Mouse (Mus musculus): ENCODE data around the gene Gtf2h5. TPM values are rescaled to one million over a fixed set of nuclear protein-coding genes. Genes with fewer than 3 reads are reported as not detected.

The Gtf2h5 gene
- 220 TPM in 2 replicates for polyA plus RNA-seq (2015; fragmentation: Nextera tagmentation; extraction: Ambion mirVana)

- peak; percentile 95 for ATAC-seq (ENCODE audit: low FRiP score)
- Histone ChIP-seq H3K27ac (replicated peaks) (peak within 1 kb of the TSS; percentile 91), H3K36me3 (peaks cover 17% of the 10 kb centered on the region), H3K27me3 (replicated peaks) (no peaks in the 10 kb centered on the region), H3K4me3 (replicated peaks) (peak within 1 kb of the TSS; percentile 93), H3K9ac (replicated peaks) (peak within 1 kb of the TSS; percentile 88), H3K4me1 (peaks cover 31% of the 10 kb centered on the region), H3K4me2 (peak within 1 kb of the TSS; percentile 71), H3K9me3 (replicated peaks) (no peaks in the 10 kb centered on the region)
- under 1% methylated on average over 69 of the region's 70 CpGs for WGBS
These were observed at the start of gene Gtf2h5, which contains the start of gene Serac1 for GRCm38 (mm10) chr17:6079287-6080122. Gene Gtf2h5 (plus strand): TSS chr17:6079786. Gene Serac1 (minus strand): TSS chr17:6079741.

GRCm38 (mm10) chr17:6035661-6036060 is 43.9 kb upstream of the Gtf2h5 start:
- H3K4me2 ChIP-seq = no peak overlapping the region
- no peaks in the 10 kb centered on the region for H3K36me3 ChIP-seq
- H3K9ac ChIP-seq (replicated peaks) = no peak overlapping the region
- H3K4me1 ChIP-seq = no peaks in the 10 kb centered on the region
- no peaks in the 10 kb centered on the region for H3K27me3 ChIP-seq (replicated peaks)
- WGBS = 52% methylated on average over 8 of the region's 8 CpGs
- H3K4me3 ChIP-seq (replicated peaks) = no peak overlapping the region
- no peak overlapping the region for H3K27ac ChIP-seq (replicated peaks)
- H3K9me3 ChIP-seq (replicated peaks) = no peaks in the 10 kb centered on the region
- ATAC-seq (ENCODE audit: low FRiP score) = no peak

GRCm38 (mm10) chr17:6036458-6036857 is 43.1 kb upstream of the Gtf2h5 start:
- no peaks in the 10 kb centered on the region for H3K36me3 ChIP-seq
- H3K4me3 ChIP-seq (replicated peaks) = no peak overlapping the region
- no peaks in the 10 kb centered on the region for H3K27me3 ChIP-seq (replicated peaks)
- ATAC-seq (ENCODE audit: low FRiP score) = no peak
- H3K9ac ChIP-seq (replicated peaks) = no peak overlapping the region
- H3K4me1 ChIP-seq = no peaks in the 10 kb centered on the region
- H3K4me2 ChIP-seq = no peak overlapping the region
- H3K27ac ChIP-seq (replicated peaks) = no peak overlapping the region
- no peaks in the 10 kb centered on the region for H3K9me3 ChIP-seq (replicated peaks)
- WGBS = 88% methylated on average over 8 of the region's 8 CpGs

- H3K9ac ChIP-seq (replicated peaks) = no peak overlapping the region
- ATAC-seq (ENCODE audit: low FRiP score) = no peak
- H3K36me3 ChIP-seq = peaks cover 2% of the 10 kb centered on the region; the same call in 1 of the 2 replicates
- H3K9me3 ChIP-seq (replicated peaks) = no peaks in the 10 kb centered on the region
- no peaks in the 10 kb centered on the region for H3K27me3 ChIP-seq (replicated peaks)
- no peaks in the 10 kb centered on the region for H3K4me1 ChIP-seq
- no peak overlapping the region for H3K4me3 ChIP-seq (replicated peaks)
- WGBS = 89% methylated on average over 11 of the region's 11 CpGs
- no peak overlapping the region for H3K27ac ChIP-seq (replicated peaks)
- no peak overlapping the region for H3K4me2 ChIP-seq
These were observed 42.7 kb upstream of the Gtf2h5 start for GRCm38 (mm10) chr17:6036872-6037271.

GRCm38 (mm10) chr17:6037507-6037906 is 42.1 kb upstream of the Gtf2h5 start:
- no peak for ATAC-seq (ENCODE audit: low FRiP score)
- Histone ChIP-seq H3K27me3 (replicated peaks) (no peaks in the 10 kb centered on the region), H3K9ac (replicated peaks) (no peak overlapping the region), H3K9me3 (replicated peaks) (no peaks in the 10 kb centered on the region), H3K4me1 (no peaks in the 10 kb centered on the region), H3K4me3 (replicated peaks) (no peak overlapping the region), H3K36me3 (peaks cover 8% of the 10 kb centered on the region; the same call in 1 of the 2 replicates), H3K27ac (replicated peaks) (no peak overlapping the region), H3K4me2 (no peak overlapping the region)
- WGBS = 91% methylated on average over 10 of the region's 10 CpGs

GRCm38 (mm10) chr17:6052801-6053200 is 26.8 kb upstream of the Gtf2h5 start:
- Histone ChIP-seq H3K27me3 (replicated peaks) (no peaks in the 10 kb centered on the region), H3K9me3 (replicated peaks) (no peaks in the 10 kb centered on the region), H3K4me2 (no peak overlapping the region), H3K36me3 (peaks cover 50% of the 10 kb centered on the region), H3K9ac (replicated peaks) (no peak overlapping the region), H3K27ac (replicated peaks) (no peak overlapping the region), H3K4me3 (replicated peaks) (no peak overlapping the region), H3K4me1 (no peaks in the 10 kb centered on the region)
- WGBS = 46% methylated on average over 4 of the region's 4 CpGs
- no peak for ATAC-seq (ENCODE audit: low FRiP score)

GRCm38 (mm10) chr17:6054934-6055355 is 24.6 kb upstream of the Gtf2h5 start:
- no peak for ATAC-seq (ENCODE audit: low FRiP score)
- Histone ChIP-seq H3K4me3 (replicated peaks) (no peak overlapping the region), H3K9ac (replicated peaks) (no peak overlapping the region), H3K9me3 (replicated peaks) (no peaks in the 10 kb centered on the region), H3K27me3 (replicated peaks) (no peaks in the 10 kb centered on the region), H3K4me2 (no peak overlapping the region), H3K4me1 (no peaks in the 10 kb centered on the region), H3K36me3 (peaks cover 39% of the 10 kb centered on the region), H3K27ac (replicated peaks) (no peak overlapping the region)
- 29% methylated on average over 5 of the region's 5 CpGs for WGBS

- H3K4me1 ChIP-seq = no peaks in the 10 kb centered on the region
- no peaks in the 10 kb centered on the region for H3K27me3 ChIP-seq (replicated peaks)
- ATAC-seq (ENCODE audit: low FRiP score) = no peak
- H3K4me2 ChIP-seq = no peak overlapping the region
- H3K4me3 ChIP-seq (replicated peaks) = no peak overlapping the region
- H3K9me3 ChIP-seq (replicated peaks) = no peaks in the 10 kb centered on the region
- no peak overlapping the region for H3K9ac ChIP-seq (replicated peaks)
- peaks cover 64% of the 10 kb centered on the region for H3K36me3 ChIP-seq
- WGBS = 88% methylated on average over 8 of the region's 8 CpGs
- no peak overlapping the region for H3K27ac ChIP-seq (replicated peaks)
These were observed 16.8 kb upstream of the Gtf2h5 start for GRCm38 (mm10) chr17:6062793-6063192.

- no peaks in the 10 kb centered on the region for H3K9me3 ChIP-seq (replicated peaks)
- no peak overlapping the region for H3K9ac ChIP-seq (replicated peaks)
- H3K36me3 ChIP-seq = peaks cover 64% of the 10 kb centered on the region
- H3K4me1 ChIP-seq = no peaks in the 10 kb centered on the region
- H3K27ac ChIP-seq (replicated peaks) = no peak overlapping the region
- 94% methylated on average over 5 of the region's 5 CpGs for WGBS
- no peak overlapping the region for H3K4me2 ChIP-seq
- no peaks in the 10 kb centered on the region for H3K27me3 ChIP-seq (replicated peaks)
- ATAC-seq (ENCODE audit: low FRiP score) = no peak
- H3K4me3 ChIP-seq (replicated peaks) = no peak overlapping the region
These were observed 16.1 kb upstream of the Gtf2h5 start for GRCm38 (mm10) chr17:6063532-6063931.

- H3K27me3 ChIP-seq (replicated peaks) = no peaks in the 10 kb centered on the region
- no peak overlapping the region for H3K4me2 ChIP-seq
- H3K9ac ChIP-seq (replicated peaks) = no peak overlapping the region
- H3K27ac ChIP-seq (replicated peaks) = no peak overlapping the region
- no peaks in the 10 kb centered on the region for H3K9me3 ChIP-seq (replicated peaks)
- 87% methylated on average over 2 of the region's 2 CpGs for WGBS
- no peaks in the 10 kb centered on the region for H3K4me1 ChIP-seq
- no peak for ATAC-seq (ENCODE audit: low FRiP score)
- peaks cover 80% of the 10 kb centered on the region for H3K36me3 ChIP-seq
- no peak overlapping the region for H3K4me3 ChIP-seq (replicated peaks)
These were observed 13.6 kb upstream of the Gtf2h5 start for GRCm38 (mm10) chr17:6066021-6066420.

- peaks cover 85% of the 10 kb centered on the region for H3K36me3 ChIP-seq
- 95% methylated on average over 7 of the region's 7 CpGs for WGBS
These were observed 12.0 kb upstream of the Gtf2h5 start for GRCm38 (mm10) chr17:6067613-6068012.

GRCm38 (mm10) chr17:6069866-6070265 is 9.7 kb upstream of the Gtf2h5 start:
- H3K9ac ChIP-seq (replicated peaks) = no peak overlapping the region
- peaks cover 77% of the 10 kb centered on the region for H3K36me3 ChIP-seq
- no peak overlapping the region for H3K4me3 ChIP-seq (replicated peaks)
- no peak overlapping the region for H3K27ac ChIP-seq (replicated peaks)
- H3K4me1 ChIP-seq = no peaks in the 10 kb centered on the region
- no peaks in the 10 kb centered on the region for H3K27me3 ChIP-seq (replicated peaks)
- 93% methylated on average over 6 of the region's 6 CpGs for WGBS
- H3K4me2 ChIP-seq = no peak overlapping the region
- H3K9me3 ChIP-seq (replicated peaks) = no peaks in the 10 kb centered on the region
- ATAC-seq (ENCODE audit: low FRiP score) = no peak

More at GRCm38 (mm10) chr17:6067613-6068012, 12.0 kb upstream of the Gtf2h5 start:
- Histone ChIP-seq H3K9ac (replicated peaks) (no peak overlapping the region), H3K9me3 (replicated peaks) (no peaks in the 10 kb centered on the region), H3K4me1 (no peaks in the 10 kb centered on the region), H3K27me3 (replicated peaks) (no peaks in the 10 kb centered on the region), H3K4me3 (replicated peaks) (no peak overlapping the region), H3K4me2 (no peak overlapping the region), H3K27ac (replicated peaks) (no peak overlapping the region)
- no peak for ATAC-seq (ENCODE audit: low FRiP score)

Measured in neural tube, embryonic 15.5 days (tissue).